Mouse (Mus musculus) layer of hippocampus, postnatal 14 days (tissue): Measurements from ENCODE around the gene Epha8. TPM values are rescaled to one million over a fixed set of nuclear protein-coding genes. Genes with fewer than 3 reads are reported as not detected.

ENCODE experiments used
- DNase-seq, 2 experiments: peaks; one replicate each; pipeline ENCODE4 v3.0.0; 2021 to 2022; ENCODE audit warnings: low spot score in 2 of 2, mixed read lengths in 1 of 2
- total RNA-seq, 2 experiments: library from RNA; stranded (reverse); gene quantifications; 2 replicates each; pipeline ENCODE4 v1.2.3; 2021

Gene Epha8
- total RNA-seq, 2 experiments from 2014 or later: 5.7 to 7.5 TPM

- no peak for DNase-seq
These were observed 3.5 kb upstream of the Epha8 start for GRCm38 (mm10) chr4:136960068-136960467.

- no peak for DNase-seq
These were observed 2.1 kb downstream of the Epha8 start for GRCm38 (mm10) chr4:136954562-136954961.

- DNase-seq: no peak
These were observed 7.2 kb downstream of the Epha8 start for GRCm38 (mm10) chr4:136949266-136949989.

GRCm38 (mm10) chr4:136945397-136945796, 11.2 kb downstream of the Epha8 start:
- DNase-seq: no peak

- no peak for DNase-seq
These were observed 11.9 kb downstream of the Epha8 start for GRCm38 (mm10) chr4:136944558-136945350.

- no peak for DNase-seq
These were observed 13.4 kb downstream of the Epha8 start for GRCm38 (mm10) chr4:136943175-136943574.

- no peak for DNase-seq
These were observed 13.9 kb downstream of the Epha8 start for GRCm38 (mm10) chr4:136942761-136943160.

GRCm38 (mm10) chr4:136937935-136938334, 18.7 kb downstream of the Epha8 start:
- no peak for DNase-seq

GRCm38 (mm10) chr4:136937344-136937743, 19.3 kb downstream of the Epha8 start:
- no peak for DNase-seq

- DNase-seq: no peak
These were observed 21.6 kb downstream of the Epha8 start for GRCm38 (mm10) chr4:136934746-136935613.

- DNase-seq: no peak
These were observed 26.1 kb downstream of the Epha8 start for GRCm38 (mm10) chr4:136930474-136930873.

- DNase-seq: no peak
These were observed 27.7 kb downstream of the Epha8 start for GRCm38 (mm10) chr4:136928928-136929327.

GRCm38 (mm10) chr4:136925804-136926203, 30.8 kb downstream of the Epha8 start:
- DNase-seq: no peak

GRCm38 (mm10) chr4:136924529-136924928, 32.1 kb downstream of the Epha8 start:
- no peak for DNase-seq

GRCm38 (mm10) chr4:136919526-136919925, 37.1 kb downstream of the Epha8 start:
- DNase-seq: peak in 1 of 2 experiments; percentile 58

GRCm38 (mm10) chr4:136918834-136919233, 37.8 kb downstream of the Epha8 start:
- DNase-seq: no peak

GRCm38 (mm10) chr4:136917165-136917524, 39.5 kb downstream of the Epha8 start:
- no peak for DNase-seq

GRCm38 (mm10) chr4:136916359-136917164, 40.1 kb downstream of the Epha8 start:
- DNase-seq: peak in 1 of 2 experiments; percentile 65

GRCm38 (mm10) chr4:136912841-136913240, 43.8 kb downstream of the Epha8 start:
- DNase-seq: no peak

GRCm38 (mm10) chr4:136911804-136912203, 44.8 kb downstream of the Epha8 start:
- DNase-seq: no peak

- DNase-seq: no peak
These were observed 45.4 kb downstream of the Epha8 start for GRCm38 (mm10) chr4:136911211-136911646.
